Mouse (Mus musculus) heart, embryonic 10.5 days (tissue): ENCODE measurements around the gene Dolpp1. TPM values are rescaled to one million over a fixed set of nuclear protein-coding genes. Genes with fewer than 3 reads are reported as not detected.

Experiments used
- DNase-seq: peaks from one replicate; pipeline ENCODE4 v3.0.0-alpha.2; 2017; ENCODE audit warnings: low spot score
- H3K27ac ChIP-seq: fragments of 300-500 bp; sonication (generic); 2 replicates; pipeline ENCODE4 v1.5.1; 2016; ENCODE audit warnings: mild to moderate bottlenecking
- H3K27me3 ChIP-seq: fragments of 300-500 bp; sonication (generic); 2 replicates; pipeline ENCODE4 v1.6.1; 2016; ENCODE audit warnings: mild to moderate bottlenecking; ENCODE audit not compliant: poor library complexity, insufficient read depth, severe bottlenecking
- H3K36me3 ChIP-seq: fragments of 300-500 bp; sonication (generic); 2 replicates; pipeline ENCODE4 v1.6.1; 2016; ENCODE audit warnings: mild to moderate bottlenecking, moderate library complexity
- H3K4me1 ChIP-seq: fragments of 300-500 bp; sonication (generic); 2 replicates; pipeline ENCODE4 v1.6.1; 2016; ENCODE audit warnings: mild to moderate bottlenecking
- H3K4me3 ChIP-seq: fragments of 300-500 bp; sonication (generic); 2 replicates; pipeline ENCODE4 v1.5.1; 2016; ENCODE audit warnings: mild to moderate bottlenecking, moderate library complexity
- H3K9me3 ChIP-seq: fragments of 300-500 bp; sonication (generic); 2 replicates; pipeline ENCODE4 v1.6.1; 2016; ENCODE audit warnings: mild to moderate bottlenecking, moderate library complexity
- WGBS: fragments of 180-500 bp; shearing (Covaris S2); methylation state at CpG from one replicate; pipeline ENCODE4 v1.1.7; 2016; 5-methylcytosine and 5-hydroxymethylcytosine counted together
- polyA plus RNA-seq: library from polyadenylated mRNA; unstranded; fragments of >200 nt; fragmentation: Nextera tagmentation; extraction: Ambion mirVana; gene quantifications from 2 replicates; pipeline ENCODE4 v1.2.1, GENCODE M21; 2016

The Dolpp1 gene
- polyA plus RNA-seq, 1 experiment from 2014 or later, result 36.1 TPM

GRCm38 (mm10) chr2:30440701-30441517 lies 48.9 kb downstream of the Dolpp1 start:
- H3K4me3 ChIP-seq, result peak overlapping the region; percentile 53
- peaks cover 66% of the 10 kb centered on the region for H3K4me1 ChIP-seq
- H3K27me3 ChIP-seq, result no peaks in the 10 kb centered on the region
- no peak for DNase-seq
- WGBS, result 11% methylated on average over 12 of the region's 12 CpGs
- no peaks in the 10 kb centered on the region for H3K9me3 ChIP-seq
- peaks cover 60% of the 10 kb centered on the region for H3K36me3 ChIP-seq
- peak overlapping the region; percentile 93 for H3K27ac ChIP-seq

DNA sequence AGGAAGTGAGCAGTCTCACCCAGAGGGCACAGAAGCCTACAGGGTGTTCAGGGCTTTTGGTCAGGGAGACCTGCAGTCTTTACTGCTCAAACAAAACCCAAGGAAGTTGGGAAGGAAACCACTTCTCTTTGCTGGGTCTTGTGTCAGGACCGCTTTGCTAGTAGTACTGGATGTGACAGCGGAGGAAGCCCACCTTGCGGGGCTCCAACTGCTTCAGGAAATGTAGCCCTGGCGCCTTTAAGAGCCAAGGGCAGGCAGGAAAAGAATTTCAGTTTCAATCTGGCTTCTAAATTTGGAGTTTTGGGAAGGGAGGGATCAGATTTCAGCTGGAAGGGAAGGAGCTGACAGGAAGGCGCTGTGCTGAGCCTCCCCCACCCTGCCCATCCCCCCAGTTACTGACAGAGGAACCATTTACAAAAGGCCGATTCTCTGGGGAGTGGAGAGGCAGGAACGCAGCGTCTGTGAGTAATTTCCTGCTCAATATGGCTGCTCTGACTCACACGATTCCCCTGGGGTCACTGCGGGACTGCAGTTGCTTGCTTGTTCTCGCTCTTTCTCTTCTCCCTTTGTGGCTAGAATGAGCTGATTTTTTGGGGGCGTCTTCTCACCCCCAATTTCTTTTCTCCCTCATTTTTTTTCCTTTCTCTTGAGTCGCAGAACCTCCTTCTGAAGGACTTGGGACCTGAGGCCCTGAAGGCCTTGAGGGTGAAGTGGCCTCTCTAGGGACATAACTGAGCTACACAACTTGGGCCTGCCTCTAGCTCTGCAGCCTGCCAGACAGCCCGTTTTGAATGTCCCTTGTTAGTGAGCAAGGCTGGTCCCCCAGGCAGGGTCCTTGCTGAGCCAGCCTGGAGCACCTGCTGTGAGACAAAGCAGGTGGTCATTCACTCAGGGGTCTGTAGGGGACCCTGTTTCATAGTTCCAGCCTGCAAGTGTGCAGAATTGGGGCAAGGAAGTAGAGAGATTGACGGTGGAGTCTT lies 49.8 kb downstream of the Dolpp1 start:
- Histone ChIP-seq H3K9me3 (no peaks in the 10 kb centered on the region), H3K36me3 (peaks cover 68% of the 10 kb centered on the region), H3K4me1 (peaks cover 75% of the 10 kb centered on the region), H3K27me3 (no peaks in the 10 kb centered on the region), H3K4me3 (peak overlapping the region; percentile 53), H3K27ac (peak overlapping the region; percentile 93)
- 7% methylated on average over 15 of the region's 15 CpGs for WGBS
- DNase-seq, result peak; percentile 96

GRCm38 (mm10) chr2:30442498-30442890 lies 50.4 kb downstream of the Dolpp1 start:
- H3K9me3 ChIP-seq, result no peaks in the 10 kb centered on the region
- peaks cover 69% of the 10 kb centered on the region for H3K36me3 ChIP-seq
- H3K4me1 ChIP-seq, result peaks cover 82% of the 10 kb centered on the region
- DNase-seq, result no peak
- peak overlapping the region; percentile 93 for H3K27ac ChIP-seq
- H3K27me3 ChIP-seq, result no peaks in the 10 kb centered on the region
- peak overlapping the region; percentile 53 for H3K4me3 ChIP-seq
- WGBS, result 35% methylated on average over 5 of the region's 5 CpGs

DNA sequence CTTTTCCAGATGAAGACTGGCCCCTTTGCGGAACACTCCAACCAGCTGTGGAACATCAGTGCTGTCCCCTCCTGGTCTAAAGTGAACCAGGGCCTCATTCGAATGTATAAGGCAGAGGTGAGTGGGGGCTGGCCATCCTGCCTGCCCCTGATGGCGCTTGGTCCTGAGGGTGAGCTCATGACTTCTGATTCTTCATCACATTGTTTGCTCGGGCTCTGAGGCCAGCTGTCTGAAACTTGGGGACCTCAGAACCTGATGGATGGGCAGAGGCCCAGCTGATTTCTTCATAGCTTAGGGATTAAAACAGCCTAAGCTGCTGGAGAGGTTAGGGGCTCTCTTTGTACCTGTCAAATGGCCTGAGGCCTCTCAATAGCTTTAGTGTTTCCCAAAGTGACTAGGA lies 51.2 kb downstream of the Dolpp1 start:
- Histone ChIP-seq H3K4me3 (peak overlapping the region; percentile 53), H3K36me3 (peaks cover 69% of the 10 kb centered on the region)

GRCm38 (mm10) chr2:30444006-30444405 lies 52.0 kb downstream of the Dolpp1 start:
- H3K27me3 ChIP-seq, result no peaks in the 10 kb centered on the region
- H3K9me3 ChIP-seq, result no peaks in the 10 kb centered on the region
- peak overlapping the region; percentile 93 for H3K27ac ChIP-seq
- 0 out of 2 replicates have a peak overlapping the region, but pooled peaks have one; percentile 3 for H3K4me3 ChIP-seq
- H3K4me1 ChIP-seq, result peaks cover 82% of the 10 kb centered on the region
- H3K36me3 ChIP-seq, result peaks cover 69% of the 10 kb centered on the region
- DNase-seq, result no peak
- 65% methylated on average over 5 of the region's 5 CpGs for WGBS

More for the DNA sequence above, 51.2 kb downstream of the Dolpp1 start:
- 59% methylated on average over 4 of the region's 4 CpGs for WGBS
- Histone ChIP-seq H3K27ac (peak overlapping the region; percentile 93), H3K9me3 (no peaks in the 10 kb centered on the region), H3K27me3 (no peaks in the 10 kb centered on the region), H3K4me1 (peaks cover 82% of the 10 kb centered on the region)
- no peak for DNase-seq

GRCm38 (mm10) chr2:30444450-30444849 lies 52.4 kb downstream of the Dolpp1 start:
- H3K4me3 ChIP-seq, result 0 out of 2 replicates have a peak overlapping the region, but pooled peaks have one; percentile 3
- peaks cover 2% of the 10 kb centered on the region; the same call in 1 of the 2 replicates for H3K9me3 ChIP-seq
- H3K27me3 ChIP-seq, result no peaks in the 10 kb centered on the region
- peak overlapping the region; percentile 93 for H3K27ac ChIP-seq
- no peak for DNase-seq
- H3K36me3 ChIP-seq, result peaks cover 69% of the 10 kb centered on the region
- H3K4me1 ChIP-seq, result peaks cover 81% of the 10 kb centered on the region

GRCm38 (mm10) chr2:30445312-30445711 lies 53.3 kb downstream of the Dolpp1 start:
- WGBS, result 20% methylated on average over 2 of the region's 2 CpGs
- Histone ChIP-seq H3K27ac (peak overlapping the region; percentile 93), H3K27me3 (no peaks in the 10 kb centered on the region), H3K4me3 (peak overlapping the region; percentile 37), H3K4me1 (peaks cover 72% of the 10 kb centered on the region), H3K36me3 (peaks cover 72% of the 10 kb centered on the region), H3K9me3 (peaks cover 4% of the 10 kb centered on the region; the same call in 1 of the 2 replicates)
- DNase-seq, result peak; percentile 90

GRCm38 (mm10) chr2:30446891-30447826 lies 55.1 kb downstream of the Dolpp1 start:
- Histone ChIP-seq H3K9me3 (peaks cover 4% of the 10 kb centered on the region; the same call in 1 of the 2 replicates), H3K27me3 (no peaks in the 10 kb centered on the region), H3K4me1 (peaks cover 58% of the 10 kb centered on the region), H3K4me3 (no peak overlapping the region), H3K36me3 (peaks cover 83% of the 10 kb centered on the region), H3K27ac (peak overlapping the region; percentile 93)
- no peak for DNase-seq
- WGBS, result 71% methylated on average over 10 of the region's 10 CpGs

GRCm38 (mm10) chr2:30448371-30448770 lies 56.3 kb downstream of the Dolpp1 start:
- Histone ChIP-seq H3K27ac (0 out of 2 replicates have a peak overlapping the region, but pooled peaks have one; percentile 23), H3K4me3 (no peak overlapping the region), H3K9me3 (peaks cover 4% of the 10 kb centered on the region; the same call in 1 of the 2 replicates), H3K36me3 (peaks cover 91% of the 10 kb centered on the region), H3K4me1 (peaks cover 53% of the 10 kb centered on the region), H3K27me3 (no peaks in the 10 kb centered on the region)
- DNase-seq, result no peak
- WGBS, result 92% methylated on average over 7 of the region's 7 CpGs
